Mouse (Mus musculus) lung, adult 2 months (tissue): ENCODE measurements at regions not wholly inside any gene's neighbourhood (a gene's known extent, or its start where the extent isn't known, plus 50 kb on each side); places are given as distances from the start of the nearest gene placed in this dataset.

Source experiments
- CTCF ChIP-seq: fragments of 200-500 bp; IDR thresholded peaks from 2 replicates; pipeline ENCODE4 v1.5.1; 2011; ENCODE audit warnings: mild to moderate bottlenecking, low read length, control low read depth; ENCODE audit not compliant: insufficient read depth
- POLR2A ChIP-seq: fragments of 200-500 bp; IDR thresholded peaks from 2 replicates; pipeline ENCODE4 v1.6.1; 2011; ENCODE audit warnings: low read depth, mild to moderate bottlenecking, control low read depth, low read length, borderline replicate concordance; ENCODE audit errors: extremely low read depth

GRCm38 (mm10) chr4:150755446-150755845, 98.3 kb upstream of the Errfi1 start:
- no peak for TF ChIP-seq CTCF
- TF ChIP-seq POLR2A = no peak
